Mouse (Mus musculus): ENCODE measurements around the gene Gm36210. TPM values are rescaled to one million over a fixed set of nuclear protein-coding genes. Genes with fewer than 3 reads are reported as not detected.

Gm36210 gene
- polyA plus RNA-seq (2012; fragmentation: generic; extraction: Trizol), result not detected

DNA sequence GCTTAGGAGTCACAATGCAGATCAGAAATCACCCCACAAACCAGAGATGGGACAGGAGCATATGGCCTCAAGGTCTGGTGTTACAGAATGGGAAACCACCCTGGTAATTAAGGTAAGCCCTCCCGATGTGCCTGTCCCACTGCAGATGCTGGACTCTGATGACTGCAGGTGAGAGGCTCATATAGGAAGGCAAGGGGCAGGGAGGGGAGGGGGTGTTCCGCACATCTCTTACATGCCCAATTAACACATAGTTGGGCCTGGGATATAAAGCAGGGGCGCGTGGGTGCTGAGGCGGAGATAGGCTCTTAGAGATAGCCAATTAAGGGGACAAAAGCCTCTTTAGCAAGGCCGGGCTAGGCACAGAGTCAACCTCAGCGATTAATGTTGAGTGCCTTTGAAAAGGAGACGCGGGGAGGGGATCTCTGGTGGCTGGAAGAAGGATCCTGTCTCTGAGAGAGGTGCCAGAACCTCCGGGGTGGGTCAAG is at the start of gene Gm36210:
Gene Gm36210 (minus strand): TSS at position 51 of the 485 bp plus-strand sequence.
- Histone ChIP-seq H3K4me3 (no peak within 1 kb of the TSS), H3K36me3 (ENCODE audit: control insufficient read depth, insufficient read depth) (no peaks in the 10 kb centered on the region), H3ac (ENCODE audit: control insufficient read depth, insufficient read length) (no peak within 1 kb of the TSS), H3K79me2 (ENCODE audit: control insufficient read depth, insufficient read depth) (no peaks in the 10 kb centered on the region), H3K27me3 (ENCODE audit: control insufficient read depth, insufficient read depth, insufficient read length) (peaks cover 43% of the 10 kb centered on the region), H3K4me2 (ENCODE audit: low read depth) (no peak within 1 kb of the TSS)
- no peak for TF ChIP-seq MAX (IDR thresholded peaks at IDR 0.05; ENCODE audit: low read depth)
- no peak for TF ChIP-seq REST (IDR thresholded peaks at IDR 0.05; ENCODE audit: insufficient read depth, insufficient read length)
- no peak for TF ChIP-seq MYOG (IDR thresholded peaks at IDR 0.05; ENCODE audit: control insufficient read depth in 1 of 3, insufficient read depth in 1 of 3, insufficient read length in 2 of 3, low read depth in 2 of 3)

DNA sequence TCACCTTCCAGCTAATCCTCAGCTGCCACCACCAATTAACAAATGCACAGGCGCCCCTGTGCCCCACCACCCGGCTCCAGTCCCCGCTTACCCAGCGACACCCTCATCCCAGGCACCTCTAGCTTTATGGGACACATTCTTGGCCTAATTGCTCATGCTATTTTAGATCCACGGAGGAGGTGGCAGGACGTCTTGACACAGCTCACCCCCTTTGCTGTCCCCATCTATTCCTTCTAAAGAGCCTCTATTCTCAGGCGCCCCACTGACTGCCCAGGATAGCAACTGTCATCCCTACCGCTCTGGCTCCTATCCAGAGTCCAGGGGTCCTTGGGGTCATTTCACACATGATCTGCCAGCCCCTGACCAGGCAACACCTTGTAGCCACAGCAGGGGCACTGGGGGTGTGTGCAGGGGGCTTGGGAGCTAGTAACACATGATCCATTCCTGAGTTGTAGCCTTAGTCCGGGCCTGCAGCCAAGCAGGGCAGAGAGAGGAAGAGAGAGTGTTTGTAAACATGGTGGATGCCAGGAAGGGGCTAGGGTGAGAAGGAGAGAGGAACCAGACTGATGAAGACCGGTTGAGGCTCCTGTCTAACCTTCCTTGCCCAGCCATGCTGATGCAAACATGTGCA is 47.6 kb upstream of the Gm36210 start:
- no peak overlapping the region for H3K4me2 ChIP-seq (ENCODE audit: low read depth)
- no peaks in the 10 kb centered on the region for H3K79me2 ChIP-seq (ENCODE audit: control insufficient read depth, insufficient read depth)
- H3K36me3 ChIP-seq (ENCODE audit: control insufficient read depth, insufficient read depth), result no peaks in the 10 kb centered on the region
- TF ChIP-seq POLR2AphosphoS2 (IDR thresholded peaks at IDR 0.05; ENCODE audit: insufficient read length, low read depth) (no peak), CEBPB (IDR thresholded peaks at IDR 0.05; ENCODE audit: insufficient read depth, poor library complexity, severe bottlenecking) (no peak), POLR2A (IDR thresholded peaks at IDR 0.05; ENCODE audit: insufficient read length, low read depth) (no peak), TCF12 (IDR thresholded peaks at IDR 0.05; ENCODE audit: insufficient read depth, poor library complexity, severe bottlenecking) (no peak), E2F4 (IDR thresholded peaks at IDR 0.05; ENCODE audit: insufficient read depth) (no peak), MYOD1 (IDR thresholded peaks at IDR 0.05; ENCODE audit: control insufficient read depth in 1 of 3, insufficient read length in 2 of 3, low read depth in 2 of 3) (no peak), MAX (IDR thresholded peaks at IDR 0.05; ENCODE audit: low read depth) (no peak), TCF3 (IDR thresholded peaks at IDR 0.05; ENCODE audit: insufficient read length, low read depth) (no peak), MYOG (IDR thresholded peaks at IDR 0.05; ENCODE audit: control insufficient read depth in 1 of 3, insufficient read depth in 1 of 3, insufficient read length in 2 of 3, low read depth in 2 of 3) (no peak), REST (IDR thresholded peaks at IDR 0.05; ENCODE audit: insufficient read depth, insufficient read length) (no peak), USF1 (IDR thresholded peaks at IDR 0.05; ENCODE audit: low read depth) (no peak), SRF (IDR thresholded peaks at IDR 0.05; ENCODE audit: control insufficient read depth, insufficient read length, low read depth) (no peak)
- no peak overlapping the region for H3K4me3 ChIP-seq
- H3K27me3 ChIP-seq (ENCODE audit: control insufficient read depth, insufficient read depth, insufficient read length), result peaks cover 9% of the 10 kb centered on the region
- H3ac ChIP-seq (ENCODE audit: control insufficient read depth, insufficient read length), result no peak overlapping the region

DNA sequence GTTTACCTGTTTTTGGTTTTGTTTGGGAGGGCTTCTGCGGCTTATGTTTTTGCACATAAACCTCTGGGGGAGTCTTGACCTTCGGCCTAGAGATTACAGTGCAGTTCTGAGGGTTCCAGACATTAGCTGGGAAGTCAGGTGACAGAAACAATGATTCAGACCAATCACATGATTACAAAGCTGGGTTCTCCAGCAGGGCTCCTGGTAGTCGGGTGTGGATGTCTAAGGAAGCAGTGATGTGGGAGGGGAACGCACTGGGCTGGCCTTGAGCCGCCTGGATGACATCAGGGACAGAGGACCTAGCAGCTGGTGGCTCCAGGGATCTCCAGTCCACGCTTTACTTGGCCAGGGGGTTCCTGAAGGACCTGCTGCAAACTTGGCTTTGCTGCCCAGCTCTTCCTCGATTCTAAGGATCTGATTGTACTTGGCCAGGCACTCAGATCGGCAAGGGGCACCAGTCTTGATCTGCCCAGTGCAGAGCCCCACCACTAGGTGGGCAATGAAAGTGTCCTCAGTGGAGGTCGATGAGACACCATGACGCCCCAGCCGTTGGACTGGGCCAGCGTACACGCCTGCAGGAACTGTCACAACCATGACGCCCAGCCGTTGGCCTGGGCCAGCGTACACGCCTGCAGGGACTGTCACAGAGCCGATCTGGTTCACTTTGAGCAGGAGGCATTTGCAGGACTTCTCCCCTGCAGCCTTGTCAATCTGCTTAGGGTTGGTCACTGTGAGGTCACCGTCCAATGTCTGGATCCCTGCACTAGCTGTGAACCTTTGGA is 44.4 kb upstream of the Gm36210 start:
- Histone ChIP-seq H3K4me2 (ENCODE audit: low read depth) (peak overlapping the region; percentile 21), H3K4me3 (no peak overlapping the region), H3K79me2 (ENCODE audit: control insufficient read depth, insufficient read depth) (no peaks in the 10 kb centered on the region), H3K27me3 (ENCODE audit: control insufficient read depth, insufficient read depth, insufficient read length) (peaks cover 9% of the 10 kb centered on the region), H3K36me3 (ENCODE audit: control insufficient read depth, insufficient read depth) (no peaks in the 10 kb centered on the region), H3ac (ENCODE audit: control insufficient read depth, insufficient read length) (no peak overlapping the region)
- TF ChIP-seq USF1 (IDR thresholded peaks at IDR 0.05; ENCODE audit: low read depth) (peak; percentile 58), E2F4 (IDR thresholded peaks at IDR 0.05; ENCODE audit: insufficient read depth) (no peak)

DNA sequence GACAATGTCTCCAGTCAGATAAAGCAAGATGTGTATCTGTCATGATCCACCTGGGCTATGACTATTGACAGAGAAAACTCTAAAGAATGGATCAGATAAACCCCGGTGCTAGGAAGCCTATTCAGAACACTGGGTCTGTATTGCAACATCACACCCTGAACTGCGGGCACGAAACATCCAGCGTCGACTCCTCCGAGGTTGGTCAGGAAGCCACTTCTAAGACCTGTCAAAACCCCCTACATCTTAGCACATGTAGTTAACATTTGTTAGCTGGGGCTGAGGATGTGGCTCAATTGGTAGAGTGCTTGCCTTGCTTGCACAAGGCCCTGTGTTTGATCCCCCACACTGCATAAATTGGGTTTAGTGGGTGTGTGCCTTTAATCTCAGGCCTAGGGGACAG is 42.1 kb upstream of the Gm36210 start:
- Histone ChIP-seq H3ac (ENCODE audit: control insufficient read depth, insufficient read length) (no peak overlapping the region), H3K36me3 (ENCODE audit: control insufficient read depth, insufficient read depth) (no peaks in the 10 kb centered on the region), H3K4me2 (ENCODE audit: low read depth) (no peak overlapping the region), H3K27me3 (ENCODE audit: control insufficient read depth, insufficient read depth, insufficient read length) (peaks cover 6% of the 10 kb centered on the region), H3K4me3 (no peak overlapping the region), H3K79me2 (ENCODE audit: control insufficient read depth, insufficient read depth) (no peaks in the 10 kb centered on the region)
- TF ChIP-seq MAX (IDR thresholded peaks at IDR 0.05; ENCODE audit: low read depth), result no peak
- TF ChIP-seq SRF (IDR thresholded peaks at IDR 0.05; ENCODE audit: control insufficient read depth, insufficient read length, low read depth), result no peak
- TF ChIP-seq E2F4 (IDR thresholded peaks at IDR 0.05; ENCODE audit: insufficient read depth), result no peak
- TF ChIP-seq REST (IDR thresholded peaks at IDR 0.05; ENCODE audit: insufficient read depth, insufficient read length), result no peak
- no peak for TF ChIP-seq POLR2A (IDR thresholded peaks at IDR 0.05; ENCODE audit: insufficient read length, low read depth)
- no peak for TF ChIP-seq USF1 (IDR thresholded peaks at IDR 0.05; ENCODE audit: low read depth)
- no peak for TF ChIP-seq POLR2AphosphoS2 (IDR thresholded peaks at IDR 0.05; ENCODE audit: insufficient read length, low read depth)
- no peak for TF ChIP-seq MYOG (IDR thresholded peaks at IDR 0.05; ENCODE audit: control insufficient read depth in 1 of 3, insufficient read depth in 1 of 3, insufficient read length in 2 of 3, low read depth in 2 of 3)
- TF ChIP-seq MYOD1 (IDR thresholded peaks at IDR 0.05; ENCODE audit: control insufficient read depth in 1 of 3, insufficient read length in 2 of 3, low read depth in 2 of 3), result no peak
- no peak for TF ChIP-seq CEBPB (IDR thresholded peaks at IDR 0.05; ENCODE audit: insufficient read depth, poor library complexity, severe bottlenecking)
- TF ChIP-seq TCF12 (IDR thresholded peaks at IDR 0.05; ENCODE audit: insufficient read depth, poor library complexity, severe bottlenecking), result no peak
- no peak for TF ChIP-seq TCF3 (IDR thresholded peaks at IDR 0.05; ENCODE audit: insufficient read length, low read depth)

DNA sequence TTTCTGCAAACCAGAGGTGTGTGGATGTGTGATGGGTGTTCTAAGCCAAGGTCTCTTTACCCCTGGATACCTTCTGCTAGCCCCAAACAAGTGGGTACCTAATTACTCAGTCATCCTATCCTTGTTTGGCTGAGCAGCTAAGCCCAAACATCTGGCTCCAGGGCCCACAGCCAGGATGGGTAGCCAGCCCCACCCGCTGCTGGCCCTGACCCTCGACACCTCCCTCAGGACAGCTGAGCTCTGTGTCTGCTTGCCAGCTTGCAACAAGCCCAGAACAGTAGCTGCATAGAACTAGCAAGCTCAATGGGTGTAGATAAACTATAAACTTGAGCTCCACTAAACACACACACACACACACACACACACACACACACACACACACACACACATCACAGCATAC is 41.5 kb upstream of the Gm36210 start:
- Histone ChIP-seq H3K4me3 (no peak overlapping the region), H3K4me2 (ENCODE audit: low read depth) (no peak overlapping the region), H3K27me3 (ENCODE audit: control insufficient read depth, insufficient read depth, insufficient read length) (peaks cover under 1% of the 10 kb centered on the region), H3K79me2 (ENCODE audit: control insufficient read depth, insufficient read depth) (no peaks in the 10 kb centered on the region), H3ac (ENCODE audit: control insufficient read depth, insufficient read length) (no peak overlapping the region), H3K36me3 (ENCODE audit: control insufficient read depth, insufficient read depth) (no peaks in the 10 kb centered on the region)
- TF ChIP-seq MYOG (IDR thresholded peaks at IDR 0.05; ENCODE audit: control insufficient read depth in 1 of 3, insufficient read depth in 1 of 3, insufficient read length in 2 of 3, low read depth in 2 of 3), result peak; percentile 23 to 69 (median 60)
- TF ChIP-seq MYOD1 (IDR thresholded peaks at IDR 0.05; ENCODE audit: control insufficient read depth in 1 of 3, insufficient read length in 2 of 3, low read depth in 2 of 3), result peak in 1 of 3 experiments; percentile 81
- TF ChIP-seq E2F4 (IDR thresholded peaks at IDR 0.05; ENCODE audit: insufficient read depth), result no peak

Measured in myocyte (in vitro differentiated cells).